Mouse (Mus musculus) cerebellum, adult 2 months (tissue): Measurements from ENCODE around the gene Tmub1.

Source experiments
- CTCF ChIP-seq: fragments of 200-500 bp; IDR thresholded peaks from 2 replicates; pipeline ENCODE4 v1.5.1; 2011; ENCODE audit warnings: low read depth, mild to moderate bottlenecking, control low read depth, low read length, moderate library complexity, borderline replicate concordance; ENCODE audit not compliant: insufficient read depth
- POLR2A ChIP-seq: fragments of 200-500 bp; IDR thresholded peaks from 2 replicates; pipeline ENCODE4 v1.6.1; 2011; ENCODE audit warnings: low read length, control low read depth, borderline replicate concordance; ENCODE audit not compliant: insufficient read depth

DNA sequence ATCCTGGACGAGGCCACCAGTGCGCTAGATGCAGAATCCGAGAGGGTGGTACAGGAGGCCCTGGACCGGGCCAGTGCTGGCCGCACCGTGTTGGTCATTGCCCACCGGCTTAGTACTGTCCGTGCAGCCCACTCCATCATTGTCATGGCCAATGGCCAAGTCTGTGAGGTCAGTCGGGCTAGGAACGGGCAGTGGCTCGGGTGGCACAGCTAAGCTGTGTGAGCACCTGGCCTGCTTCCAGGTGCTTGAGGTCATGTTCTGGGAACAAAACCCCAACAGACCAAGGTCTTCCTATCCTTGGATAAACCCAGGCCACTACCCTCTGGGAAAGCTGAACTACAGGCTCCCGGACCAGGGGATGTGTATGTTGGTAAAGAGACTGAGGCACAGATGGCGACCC, 39.0 kb downstream of the Tmub1 start:
- TF ChIP-seq CTCF (no peak), POLR2A (no peak)
